Mouse (Mus musculus): ENCODE measurements around the gene Afap1.

The Afap1 gene

GRCm38 (mm10) chr5:36039596-36039995 lies 146.5 kb downstream of the Afap1 start:
- DNase-seq (ENCODE audit: low read depth, low spot score): no peak

DNA sequence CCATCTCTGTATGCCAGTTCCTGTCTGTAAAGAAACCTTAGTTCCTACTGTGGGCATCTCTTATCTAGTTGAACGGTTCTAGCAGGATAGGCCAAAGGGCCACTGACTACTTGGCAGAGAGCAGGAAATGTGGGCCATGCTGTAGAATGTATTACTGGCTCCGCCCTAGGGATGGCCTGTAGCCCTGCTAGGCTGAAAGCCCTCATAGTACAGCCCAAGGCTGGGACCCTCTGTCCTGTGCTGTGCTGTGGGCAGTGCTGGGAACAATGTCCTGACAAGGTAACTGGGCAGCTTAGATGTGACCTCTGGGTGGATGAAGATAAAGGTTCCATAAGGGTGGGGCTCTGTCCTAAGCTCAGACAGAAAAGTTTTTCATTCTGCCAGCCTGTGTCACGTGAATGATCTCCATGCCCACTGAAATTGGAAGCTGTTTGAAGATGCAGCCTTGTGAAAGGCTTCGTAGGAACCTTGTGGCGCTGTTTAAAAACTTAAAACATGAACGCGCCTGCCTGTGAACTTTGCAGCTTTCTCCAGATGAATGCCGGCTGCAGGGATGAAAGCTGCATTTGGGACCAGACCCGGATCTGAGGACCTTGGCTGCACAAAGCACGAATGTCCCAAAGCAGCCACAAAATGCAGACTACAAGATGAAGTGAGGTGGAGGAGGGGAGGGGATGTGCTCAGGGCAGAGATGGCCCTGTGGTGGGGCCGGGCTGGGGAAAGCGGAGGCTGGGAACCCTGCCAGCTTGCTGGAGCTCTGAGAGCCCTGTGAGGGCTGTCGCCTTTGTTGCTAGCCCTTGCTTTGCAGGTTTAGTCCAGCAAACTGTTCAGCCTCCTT lies 147.5 kb downstream of the Afap1 start:
- DNase-seq (ENCODE audit: low read depth, low spot score): no peak

DNA sequence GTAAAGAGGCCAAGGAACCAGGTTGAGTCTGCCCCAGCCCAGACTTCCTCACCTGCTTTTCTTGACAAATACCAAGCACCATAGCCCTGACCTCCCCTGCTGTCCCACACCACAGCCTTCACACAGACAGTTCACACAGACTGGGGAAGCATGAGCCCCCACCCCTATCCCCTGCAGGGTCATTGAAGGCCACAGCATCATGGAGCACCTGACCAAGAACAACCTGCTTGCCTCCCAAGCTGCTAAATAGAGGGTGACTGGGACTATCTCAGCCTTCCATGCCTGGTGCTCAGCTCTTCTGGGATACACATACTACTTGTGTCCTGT lies 148.1 kb downstream of the Afap1 start:
- DNase-seq (ENCODE audit: low read depth, low spot score): no peak

DNA sequence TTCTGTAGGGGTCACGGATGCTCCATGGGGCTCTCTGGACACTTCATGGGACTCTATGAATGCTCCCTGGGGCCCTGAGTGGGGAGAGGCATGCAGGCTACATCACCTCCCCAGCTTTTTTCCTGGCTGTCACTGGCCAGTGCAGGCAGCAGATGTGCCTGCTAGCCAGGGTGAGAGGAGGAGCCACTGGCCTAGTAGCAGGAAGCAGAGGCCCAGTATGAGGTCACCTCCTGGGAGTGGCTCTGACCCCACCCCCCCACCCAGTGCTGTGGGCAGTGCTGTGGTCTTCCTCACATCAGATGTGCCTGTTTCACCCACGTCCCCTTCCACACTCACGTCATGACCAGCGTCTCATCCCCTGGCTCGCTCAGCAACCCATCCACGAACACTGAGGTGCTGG lies 148.6 kb downstream of the Afap1 start:
- no peak for DNase-seq (ENCODE audit: low read depth, low spot score)

DNA sequence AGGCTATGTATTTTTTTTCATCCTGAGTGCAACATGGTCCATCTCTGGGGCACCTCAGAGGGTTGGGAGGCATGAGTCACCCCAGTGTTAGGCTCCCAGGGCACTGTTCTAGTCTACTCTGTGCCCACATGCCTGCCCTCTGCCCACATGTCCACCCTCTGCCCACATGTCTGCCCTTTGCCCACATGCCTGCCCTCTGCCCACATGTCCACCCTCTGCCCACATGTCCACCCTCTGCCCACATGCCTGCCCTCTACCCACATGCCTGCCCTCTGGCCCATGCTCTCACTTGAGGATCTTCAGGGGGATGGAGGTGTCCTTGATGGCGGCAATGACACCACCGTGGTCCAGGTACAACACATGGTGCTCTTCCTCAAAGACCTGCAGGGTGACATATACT lies 150.0 kb downstream of the Afap1 start:
- no peak for DNase-seq (ENCODE audit: low read depth, low spot score)

Measured in CD4-positive helper T cell, adult 2 months (primary cell).